In genomic region chr12:100849421-100850138, GRCm38 (mm10) we compare ENCODE assay signal across 8 mouse cellular contexts. TPM values are rescaled to one million over a fixed set of nuclear protein-coding genes. Genes with fewer than 3 reads are reported as not detected.
DNase-seq lines count a peak whose midpoint lies in the region; ATAC-seq and TF ChIP-seq lines count a peak whose summit lies in the region.

No protein-coding gene starts in this region.

- no peak overlapping the region for H3K27ac ChIP-seq in heart, adult 2 months
- no peak overlapping the region for H3K27ac ChIP-seq in heart, embryonic 10.5 days
- no peak overlapping the region for H3K27ac ChIP-seq in bone marrow, adult 2 months (ENCODE audit: control insufficient read depth, insufficient read depth, low read depth, low read length, poor library complexity)
- H3K27ac ChIP-seq in embryonic facial prominence, embryonic 14.5 days (replicated peaks; ENCODE audit: low read depth, low read length), result no peak overlapping the region
- H3K27ac ChIP-seq in hindbrain, embryonic 16.5 days (ENCODE audit: low read depth, low read length), result no peak overlapping the region
- H3K27ac ChIP-seq in left cerebral cortex, adult 2 months, result no peak overlapping the region
- no peak overlapping the region for H3K27ac ChIP-seq in stomach, embryonic 14.5 days (ENCODE audit: low read length)

- no peaks in the 10 kb centered on the region for H3K36me3 ChIP-seq in heart, adult 2 months (ENCODE audit: control insufficient read depth, insufficient read depth, low read length)
- no peaks in the 10 kb centered on the region for H3K36me3 ChIP-seq in heart, embryonic 10.5 days
- no peaks in the 10 kb centered on the region for H3K36me3 ChIP-seq in embryonic facial prominence, embryonic 14.5 days (ENCODE audit: control insufficient read depth, insufficient read depth, low read length)
- no peaks in the 10 kb centered on the region for H3K36me3 ChIP-seq in hindbrain, embryonic 16.5 days (ENCODE audit: control insufficient read depth, insufficient read depth, low read length)
- H3K36me3 ChIP-seq in stomach, embryonic 14.5 days (ENCODE audit: control insufficient read depth, insufficient read depth, low read length), result no peaks in the 10 kb centered on the region

- peak; percentile 84; the same call in 1 of the 2 replicates for ATAC-seq in embryonic facial prominence, embryonic 14.5 days (ENCODE audit: low read depth)
- peak; percentile 83 for ATAC-seq in hindbrain, embryonic 16.5 days
- ATAC-seq in megakaryocyte, adult 5-6 weeks (ENCODE audit: poor library complexity, severe bottlenecking), result peak; percentile 82
- peak; percentile 72 for ATAC-seq in stomach, embryonic 14.5 days (ENCODE audit: insufficient number of reproducible peaks, insufficient read depth, low FRiP score, low read depth)

- 79% methylated on average over 7 of the region's 7 CpGs for WGBS in heart, adult 2 months
- 72% methylated on average over 7 of the region's 7 CpGs for WGBS in heart, embryonic 10.5 days
- 71% methylated on average over 7 of the region's 7 CpGs for WGBS in bone marrow, adult 2 months
- 77% methylated on average over 7 of the region's 7 CpGs for WGBS in embryonic facial prominence, embryonic 14.5 days
- 77% methylated on average over 7 of the region's 7 CpGs for WGBS in hindbrain, embryonic 16.5 days
- WGBS in stomach, embryonic 14.5 days, result 72% methylated on average over 7 of the region's 7 CpGs

- H3K4me2 ChIP-seq in embryonic facial prominence, embryonic 14.5 days (ENCODE audit: low read depth, low read length), result no peak overlapping the region
- no peak overlapping the region for H3K4me2 ChIP-seq in hindbrain, embryonic 16.5 days (ENCODE audit: low read length)
- no peak overlapping the region for H3K4me2 ChIP-seq in stomach, embryonic 14.5 days (replicated peaks; ENCODE audit: low read depth, low read length)

- TF ChIP-seq POLR2A in heart, adult 2 months (IDR thresholded peaks at IDR 0.05; ENCODE audit: insufficient read depth, low read depth, low read length), result no peak
- TF ChIP-seq POLR2A in bone marrow, adult 2 months (IDR thresholded peaks at IDR 0.05; ENCODE audit: borderline replicate concordance, control insufficient read depth, low read depth, low read length), result no peak

- H3K27me3 ChIP-seq in heart, adult 2 months (ENCODE audit: control insufficient read depth, insufficient read depth, low read length), result no peaks in the 10 kb centered on the region
- H3K27me3 ChIP-seq in heart, embryonic 10.5 days (ENCODE audit: insufficient read depth, poor library complexity, severe bottlenecking), result peaks cover 14% of the 10 kb centered on the region; the same call in 1 of the 2 replicates
- no peaks in the 10 kb centered on the region for H3K27me3 ChIP-seq in embryonic facial prominence, embryonic 14.5 days (replicated peaks; ENCODE audit: control insufficient read depth, insufficient read depth, low read length)
- no peaks in the 10 kb centered on the region for H3K27me3 ChIP-seq in hindbrain, embryonic 16.5 days (replicated peaks; ENCODE audit: control insufficient read depth, insufficient read depth, low read length)
- no peaks in the 10 kb centered on the region for H3K27me3 ChIP-seq in stomach, embryonic 14.5 days (ENCODE audit: control insufficient read depth, insufficient read depth, low read length)

- H3K9ac ChIP-seq in heart, adult 2 months (ENCODE audit: low read depth, low read length), result no peak overlapping the region
- H3K9ac ChIP-seq in embryonic facial prominence, embryonic 14.5 days (ENCODE audit: low read depth, low read length), result no peak overlapping the region
- no peak overlapping the region for H3K9ac ChIP-seq in hindbrain, embryonic 16.5 days (ENCODE audit: low read depth, low read length)
- no peak overlapping the region for H3K9ac ChIP-seq in stomach, embryonic 14.5 days (replicated peaks; ENCODE audit: low read depth, low read length)

- H3K79me2 ChIP-seq in heart, adult 2 months (replicated peaks; ENCODE audit: control insufficient read depth, insufficient read depth, low read length), result no peaks in the 10 kb centered on the region

- H3K4me3 ChIP-seq in heart, adult 2 months, result no peak overlapping the region
- H3K4me3 ChIP-seq in heart, embryonic 10.5 days, result no peak overlapping the region
- no peak overlapping the region for H3K4me3 ChIP-seq in bone marrow, adult 2 months (replicated peaks; ENCODE audit: control insufficient read depth, low read depth, low read length)
- no peak overlapping the region for H3K4me3 ChIP-seq in embryonic facial prominence, embryonic 14.5 days (ENCODE audit: low read depth, low read length)
- no peak overlapping the region for H3K4me3 ChIP-seq in hindbrain, embryonic 16.5 days (ENCODE audit: low read length)
- H3K4me3 ChIP-seq in left cerebral cortex, adult 2 months, result no peak overlapping the region
- no peak overlapping the region for H3K4me3 ChIP-seq in stomach, embryonic 14.5 days (ENCODE audit: low read depth, low read length)

- 0 out of 2 replicates have a peak, but pooled peaks have one; percentile 12 for TF ChIP-seq EP300 in heart, adult 2 months (IDR thresholded peaks at IDR 0.05; ENCODE audit: insufficient read depth, low read depth, low read length)

- no peaks in the 10 kb centered on the region for H3K9me3 ChIP-seq in heart, embryonic 10.5 days
- H3K9me3 ChIP-seq in embryonic facial prominence, embryonic 14.5 days (ENCODE audit: control insufficient read depth, low read length), result no peaks in the 10 kb centered on the region
- no peaks in the 10 kb centered on the region for H3K9me3 ChIP-seq in hindbrain, embryonic 16.5 days (ENCODE audit: control insufficient read depth, low read length)
- no peaks in the 10 kb centered on the region for H3K9me3 ChIP-seq in stomach, embryonic 14.5 days (ENCODE audit: control insufficient read depth, low read depth, low read length)

- intact Hi-C loops in heart, adult 2 months (cut with DNase I), result loop anchor here (1.0 to 10.0 kb wide), 3 partner anchors 77 to 245 kb away; no protein-coding TSS in a partner anchor
- intact Hi-C loops in left cerebral cortex, adult 2 months (cut with DNase I), result loop anchor here (1.0 kb wide), 1 partner anchor 77 kb away; no protein-coding TSS in a partner anchor

- H3K4me1 ChIP-seq in heart, adult 2 months (ENCODE audit: control insufficient read depth, insufficient read depth, low read length), result no peaks in the 10 kb centered on the region
- no peaks in the 10 kb centered on the region for H3K4me1 ChIP-seq in heart, embryonic 10.5 days
- peaks cover 3% of the 10 kb centered on the region; the same call in 1 of the 2 replicates for H3K4me1 ChIP-seq in bone marrow, adult 2 months (ENCODE audit: control insufficient read depth, insufficient read depth, low read length)
- no peaks in the 10 kb centered on the region for H3K4me1 ChIP-seq in embryonic facial prominence, embryonic 14.5 days (ENCODE audit: control insufficient read depth, insufficient read depth, low read length)
- H3K4me1 ChIP-seq in hindbrain, embryonic 16.5 days (ENCODE audit: control insufficient read depth, insufficient read depth, low read depth, low read length), result no peaks in the 10 kb centered on the region
- H3K4me1 ChIP-seq in stomach, embryonic 14.5 days (ENCODE audit: control insufficient read depth, insufficient read depth, low read length), result no peaks in the 10 kb centered on the region

- DNase-seq in heart, adult 2 months, result peak; percentile 29 to 39
- no peak for DNase-seq in heart, embryonic 10.5 days (ENCODE audit: low spot score)
- peak; percentile 77 for DNase-seq in embryonic facial prominence, embryonic 14.5 days (ENCODE audit: low spot score)
- peak; percentile 27 to 41 for DNase-seq in left cerebral cortex, adult 2 months (ENCODE audit: extremely low spot score in 1 of 2, low spot score in 2 of 2)

- TF ChIP-seq CTCF in heart, adult 2 months (IDR thresholded peaks at IDR 0.05), result no peak; the same call in 1 of the 2 replicates
- peak; percentile 56 for TF ChIP-seq CTCF in bone marrow, adult 2 months (IDR thresholded peaks at IDR 0.05; ENCODE audit: control insufficient read depth, insufficient read depth, low read length)
- peak; percentile 95 for TF ChIP-seq CTCF in left cerebral cortex, adult 2 months (IDR thresholded peaks at IDR 0.05)

RNA-seq across cellular contexts. Expression of gene Gpr68, which starts 58.4 kb away (rescaled TPM):
- under 1 TPM; 0.14 to 0.16 TPM for total RNA-seq in heart, adult 2 months (2021)
- polyA plus RNA-seq in heart, adult 2 months (2012; rRNA removed), result 0.56 and 0.80 TPM in 2 replicates
- 2.5 and 5.9 TPM in 2 replicates for polyA plus RNA-seq in heart, embryonic 10.5 days (2016; fragmentation: Nextera tagmentation; extraction: Ambion mirVana)
- polyA plus RNA-seq in bone marrow, adult 2 months (2011; ENCODE audit: insufficient read depth, insufficient read length, low replicate concordance, missing spikeins), result 1.4 TPM in 1 of 2 replicates, not detected in the other
- polyA plus RNA-seq in embryonic facial prominence, embryonic 14.5 days (2014; fragmentation: Nextera tagmentation; extraction: Ambion mirVana), result 0.18 and 0.46 TPM in 2 replicates
- polyA plus RNA-seq in hindbrain, embryonic 16.5 days (2015; fragmentation: Nextera tagmentation; extraction: Ambion mirVana), result 6.3 and 6.8 TPM in 2 replicates
- total RNA-seq in left cerebral cortex, adult 2 months (2021), result 10 to 100 TPM; 14.0 to 15.6 TPM
- total RNA-seq in megakaryocyte, adult 5-6 weeks (2015), result 0.11 and 1.1 TPM in 2 replicates
- 0.49 and 0.77 TPM in 2 replicates for total RNA-seq in megakaryocyte, adult 5-6 weeks (2017)
- polyA plus RNA-seq in stomach, embryonic 14.5 days (2014; fragmentation: Nextera tagmentation; extraction: Ambion mirVana), result 0.46 and 0.59 TPM in 2 replicates
